Mouse (Mus musculus): ENCODE measurements around the gene Iqgap2.

The Iqgap2 gene

GRCm38 (mm10) chr13:95583237-95584189 is 308.2 kb downstream of the Iqgap2 start:
- no peak for DNase-seq (ENCODE audit: low spot score in 2 of 2)

- DNase-seq (ENCODE audit: low spot score in 2 of 2): no peak
These were observed 309.9 kb downstream of the Iqgap2 start for GRCm38 (mm10) chr13:95581850-95582249.

GRCm38 (mm10) chr13:95578016-95578697 is 313.6 kb downstream of the Iqgap2 start:
- no peak for DNase-seq (ENCODE audit: low spot score in 2 of 2)

All from spleen, postnatal 36 days (tissue).